Mouse (Mus musculus) adrenal gland, adult 2 months (tissue): ENCODE data around the gene Srsf7. TPM values are rescaled to one million over a fixed set of nuclear protein-coding genes. Genes with fewer than 3 reads are reported as not detected.
"Not testable (repeated sequence)": the region's sequence is repeated elsewhere in the genome, so short reads cannot be mapped to it uniquely, and the experiment has no call there.

Experiments
- DNase-seq: peaks from one replicate; pipeline ENCODE4 v3.0.0; 2021
- long read RNA-seq: library from polyadenylated mRNA; stranded (forward); transcript quantifications from one replicate; pipeline ENCODE4 v2.0.0, GENCODE M21; 2021
- polyA plus RNA-seq: library from polyadenylated mRNA; depleted of rRNA; stranded (reverse); fragments of >200 nt; gene quantifications from 2 replicates; pipeline ENCODE4 v1.2.3, GENCODE M21; 2012; rRNA removed
- total RNA-seq, 2 experiments: library from RNA; stranded (reverse); gene quantifications; 2 replicates each; pipeline ENCODE4 v1.2.3; 2021

Gene Srsf7
- 100 to 1,000 TPM in 1 of 2 experiments, 10 to 100 TPM in 1; 87.8 to 101 TPM for total RNA-seq
- 9.7 and 9.8 TPM in 2 replicates for polyA plus RNA-seq
- long read RNA-seq, transcript Srsf7-201 (8 exons, 2,288 nt), result minor isoform, 12 of 40 reads
- long read RNA-seq, transcript Srsf7-208 (8 exons, 1,040 nt), result major isoform, 13 of 40 reads
- long read RNA-seq, partial matches to known transcripts, result 0 of 40 reads
- long read RNA-seq, other reads (novel, unspliced or antisense), result 12 of 40 reads

GRCm38 (mm10) chr17:80206671-80207581 is at the start of gene Srsf7, which contains the start of gene Ttc39d:
Gene Srsf7 (minus strand): TSS chr17:80207307.
Gene Ttc39d (plus strand): TSS chr17:80207460.
- DNase-seq, result peak; percentile 98

- DNase-seq, result peak; percentile 91
Observed at GRCm38 (mm10) chr17:80255208-80255607, 48.1 kb upstream of the Srsf7 start.

GRCm38 (mm10) chr17:80254421-80254820 is 47.3 kb upstream of the Srsf7 start:
- no peak for DNase-seq

GRCm38 (mm10) chr17:80252757-80253525 is 45.8 kb upstream of the Srsf7 start:
- peak; percentile 50 for DNase-seq

- peak; percentile 19 for DNase-seq
Observed at GRCm38 (mm10) chr17:80243116-80243515, 36.0 kb upstream of the Srsf7 start.

- no peak for DNase-seq
Observed at GRCm38 (mm10) chr17:80241594-80241993, 34.5 kb upstream of the Srsf7 start.

GRCm38 (mm10) chr17:80237475-80237874 is 30.4 kb upstream of the Srsf7 start:
- DNase-seq, result no peak

- DNase-seq, result no peak
Observed at GRCm38 (mm10) chr17:80236805-80237204, 29.7 kb upstream of the Srsf7 start.

GRCm38 (mm10) chr17:80235477-80235876 is 28.4 kb upstream of the Srsf7 start:
- no peak for DNase-seq

GRCm38 (mm10) chr17:80234376-80234775 is 27.3 kb upstream of the Srsf7 start:
- DNase-seq, result no peak

GRCm38 (mm10) chr17:80233844-80234243 is 26.7 kb upstream of the Srsf7 start:
- no peak for DNase-seq

GRCm38 (mm10) chr17:80229396-80229795 is 22.3 kb upstream of the Srsf7 start:
- peak; percentile 53 for DNase-seq

GRCm38 (mm10) chr17:80225142-80225541 is 18.0 kb upstream of the Srsf7 start:
- DNase-seq, result not testable (repeated sequence)

- DNase-seq, result peak; percentile 92
Observed at GRCm38 (mm10) chr17:80224326-80225116, 17.4 kb upstream of the Srsf7 start, which contains the start of gene Gemin6. Gene Gemin6 (plus strand): TSS chr17:80224441.

- DNase-seq, result peak; percentile 10
Observed at GRCm38 (mm10) chr17:80223829-80224228, 16.7 kb upstream of the Srsf7 start.

GRCm38 (mm10) chr17:80221890-80222628 is 15.0 kb upstream of the Srsf7 start:
- DNase-seq, result peak; percentile 13

- DNase-seq, result no peak
Observed at GRCm38 (mm10) chr17:80221202-80221601, 14.1 kb upstream of the Srsf7 start.

- DNase-seq, result no peak
Observed at GRCm38 (mm10) chr17:80220131-80220530, 13.0 kb upstream of the Srsf7 start.

- not testable (repeated sequence) for DNase-seq
Observed at GRCm38 (mm10) chr17:80213998-80214397, 6.9 kb upstream of the Srsf7 start.

GRCm38 (mm10) chr17:80206301-80206670 is 821 bp downstream of the Srsf7 start:
- DNase-seq, result peak; percentile 72

- no peak for DNase-seq
Observed at GRCm38 (mm10) chr17:80205657-80206056, 1.4 kb downstream of the Srsf7 start.
